Mouse (Mus musculus) CD4-positive, CD25-positive, alpha-beta regulatory T cell, adult 4 months (primary cell): ENCODE data around the gene Limch1. TPM values are rescaled to one million over a fixed set of nuclear protein-coding genes. Genes with fewer than 3 reads are reported as not detected.

Experiments
- ATAC-seq: one replicate; pipeline ENCODE4 v1.8.0; 2017
- polyA plus RNA-seq, 2 experiments: library from polyadenylated mRNA; unstranded; fragments of 100-300 nt; shearing (Covaris generic); gene quantifications; one replicate each; pipeline ENCODE4 v1.2.1; 2017

The Limch1 gene
- not detected for polyA plus RNA-seq

GRCm38 (mm10) chr5:66745390-66745995 is at the start of gene Limch1:
Gene Limch1, plus strand, starts transcription at chr5:66745827.
- no peak for ATAC-seq

DNA sequence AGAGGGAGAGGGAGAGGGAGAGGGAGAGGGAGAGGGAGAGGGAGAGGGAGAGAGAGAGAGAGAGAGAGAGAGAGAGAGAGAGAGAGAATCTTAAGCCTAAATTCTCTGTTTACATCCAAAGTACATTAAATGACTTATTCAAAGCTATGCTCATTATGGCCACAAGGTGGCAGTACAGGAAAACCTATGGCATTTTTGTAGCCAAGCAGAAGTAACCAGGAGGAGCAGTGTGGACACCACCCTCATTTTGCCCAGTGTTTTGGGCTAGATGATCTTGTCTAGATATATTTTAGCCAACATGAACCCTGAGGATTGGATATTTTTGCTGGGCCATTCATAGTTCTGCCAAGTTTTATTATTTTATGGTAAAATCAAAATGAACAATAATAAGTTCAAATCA is 48.5 kb upstream of the Limch1 start:
- ATAC-seq: no peak

DNA sequence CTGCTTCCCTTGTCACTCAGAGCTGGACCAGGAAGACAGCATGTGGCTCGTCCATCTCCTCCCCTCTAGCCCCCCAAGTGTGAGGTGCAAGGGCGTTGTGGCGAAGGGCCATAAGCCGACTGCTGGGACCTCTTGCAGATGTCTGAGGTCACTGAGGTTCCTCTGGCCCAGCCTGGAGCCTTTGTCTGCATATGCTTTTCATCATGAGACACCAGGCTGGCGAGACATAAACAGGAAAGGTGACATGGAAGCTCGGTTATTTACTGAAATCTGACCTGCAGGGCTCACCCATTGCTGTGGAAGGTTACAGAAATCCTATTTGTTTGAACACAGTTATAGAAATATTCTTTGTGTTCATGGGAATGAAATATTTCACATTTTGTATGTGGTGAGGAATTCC is 45.7 kb upstream of the Limch1 start:
- no peak for ATAC-seq

DNA sequence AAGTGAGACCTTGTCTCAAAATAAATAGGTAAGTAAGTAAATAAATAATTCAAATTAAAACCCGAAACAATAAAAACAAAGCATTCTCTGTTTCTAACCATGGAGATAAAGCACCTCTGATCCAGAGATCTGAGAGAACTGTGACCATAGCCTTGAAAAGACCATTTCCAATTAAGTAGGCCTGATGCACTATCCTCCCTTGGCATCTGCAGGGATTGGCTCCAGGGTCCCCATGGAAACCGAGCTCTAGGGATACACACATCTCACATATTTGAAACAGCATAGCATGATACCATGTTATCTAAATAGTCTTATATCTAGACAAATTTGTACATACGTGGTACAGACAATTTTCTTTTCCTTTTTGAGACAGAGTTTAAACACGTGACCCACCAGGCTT is 43.7 kb upstream of the Limch1 start:
- no peak for ATAC-seq

DNA sequence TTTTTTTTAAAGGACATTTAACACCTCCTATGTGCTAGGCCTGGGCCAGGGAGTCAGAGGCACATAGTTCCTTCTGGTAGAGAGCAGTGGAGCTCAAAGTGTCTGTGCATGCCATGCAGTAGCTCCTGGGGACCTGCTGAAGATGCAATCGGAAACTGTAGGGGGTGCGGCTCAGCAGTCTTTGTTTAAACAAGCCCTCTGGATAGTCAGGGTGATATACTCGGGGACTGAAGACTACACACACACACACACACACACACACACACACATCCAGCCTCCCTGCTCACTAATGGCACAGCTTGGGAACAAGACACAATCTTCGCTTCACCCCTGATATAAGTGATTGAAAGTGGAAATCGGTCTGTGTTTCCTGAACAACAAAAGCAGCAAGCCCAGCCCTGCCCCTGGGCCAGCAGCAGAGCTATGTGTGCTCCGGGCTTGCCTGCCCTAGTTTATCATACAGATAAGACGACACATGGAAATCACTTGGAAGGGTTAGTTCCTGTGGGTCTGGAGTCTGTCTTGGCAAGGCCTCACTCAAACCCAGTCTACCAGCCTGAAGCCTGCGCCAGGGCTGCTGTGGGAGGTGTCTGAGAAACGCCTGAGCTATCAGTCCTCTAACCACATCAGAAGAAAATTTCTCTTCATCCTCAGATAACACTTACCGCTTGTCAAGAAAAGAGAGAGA is 42.2 kb upstream of the Limch1 start:
- ATAC-seq: no peak

DNA sequence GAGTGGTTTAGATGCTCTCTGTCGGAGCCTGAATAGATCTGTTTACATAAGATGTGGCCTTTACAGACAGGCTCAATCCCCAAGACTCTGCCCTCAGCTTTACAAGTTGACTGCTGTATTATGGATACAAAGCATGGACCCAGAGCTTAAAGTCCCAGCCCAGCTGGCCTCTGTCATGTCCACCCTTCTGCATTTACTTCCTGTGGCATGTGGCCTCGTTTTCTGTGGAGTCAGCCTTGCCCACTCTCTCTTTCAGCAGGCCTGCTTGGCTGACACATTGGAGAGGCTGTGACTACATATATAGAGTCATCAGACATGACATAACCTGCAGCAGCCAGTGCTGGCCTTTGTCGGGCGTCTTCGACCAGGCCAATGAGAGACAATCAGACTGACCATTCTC is 37.8 kb upstream of the Limch1 start:
- ATAC-seq: no peak

- no peak for ATAC-seq
Measured at GRCm38 (mm10) chr5:66710445-66711019, 35.1 kb upstream of the Limch1 start.

DNA sequence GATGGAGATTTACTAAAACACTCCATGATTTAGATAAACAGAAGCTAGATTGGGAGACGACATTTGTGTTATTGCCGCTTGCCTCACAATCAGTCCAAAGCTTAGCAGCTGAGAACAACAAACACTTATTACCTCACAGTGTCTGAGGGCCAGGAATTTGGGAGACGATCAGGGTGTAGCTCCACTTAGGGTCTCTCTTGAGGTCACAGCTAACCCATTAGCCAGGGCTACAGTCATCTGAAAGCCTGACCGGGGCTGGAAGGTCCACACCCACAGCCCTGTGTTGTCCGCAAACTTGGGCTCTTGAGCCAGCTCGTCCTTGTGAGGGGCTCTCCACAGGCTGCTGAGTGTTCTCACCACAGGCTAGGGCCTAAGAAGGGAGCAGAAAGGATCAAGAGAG is 32.8 kb upstream of the Limch1 start:
- ATAC-seq: no peak

DNA sequence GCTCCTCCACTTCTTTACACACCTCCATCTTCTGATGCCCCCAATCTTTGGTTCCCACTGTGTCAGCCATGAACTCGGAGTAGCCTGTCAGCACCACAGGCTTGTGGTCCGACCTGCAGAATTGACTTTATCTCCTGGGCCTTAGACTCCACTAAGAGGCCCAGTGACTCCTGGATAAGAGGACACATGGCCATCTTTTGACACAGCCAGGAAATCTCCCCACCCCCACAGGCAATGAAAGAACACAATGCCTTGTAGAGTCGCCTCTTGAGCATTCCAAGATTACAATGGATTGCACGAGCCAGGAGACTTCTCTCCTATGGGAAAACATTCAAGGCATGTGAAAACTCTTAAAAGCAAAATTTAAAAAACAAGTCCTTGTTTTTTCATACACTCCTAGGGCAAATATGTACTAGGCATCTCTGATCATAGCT is 30.1 kb upstream of the Limch1 start:
- no peak for ATAC-seq

GRCm38 (mm10) chr5:66717931-66718330 is 27.7 kb upstream of the Limch1 start:
- ATAC-seq: no peak

DNA sequence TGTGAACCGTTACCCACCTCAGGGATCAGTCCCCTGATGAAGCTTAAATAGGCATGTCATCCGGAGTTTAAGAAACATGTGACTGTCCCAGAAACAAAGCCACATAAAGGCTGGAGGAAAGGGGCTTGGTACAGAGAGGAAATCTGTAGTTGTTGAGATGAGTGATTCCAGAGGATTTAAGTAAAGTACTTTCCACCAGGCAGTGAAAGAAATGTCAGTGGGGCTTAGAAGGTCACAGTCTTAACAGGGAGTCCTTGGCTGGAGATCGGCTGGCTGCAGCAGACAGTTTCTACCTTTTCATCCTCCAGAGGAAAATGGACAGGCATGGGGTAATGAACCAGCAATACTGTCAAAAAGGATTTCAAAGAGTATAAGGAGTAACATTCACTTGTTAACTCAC is 27.2 kb upstream of the Limch1 start:
- ATAC-seq: no peak

DNA sequence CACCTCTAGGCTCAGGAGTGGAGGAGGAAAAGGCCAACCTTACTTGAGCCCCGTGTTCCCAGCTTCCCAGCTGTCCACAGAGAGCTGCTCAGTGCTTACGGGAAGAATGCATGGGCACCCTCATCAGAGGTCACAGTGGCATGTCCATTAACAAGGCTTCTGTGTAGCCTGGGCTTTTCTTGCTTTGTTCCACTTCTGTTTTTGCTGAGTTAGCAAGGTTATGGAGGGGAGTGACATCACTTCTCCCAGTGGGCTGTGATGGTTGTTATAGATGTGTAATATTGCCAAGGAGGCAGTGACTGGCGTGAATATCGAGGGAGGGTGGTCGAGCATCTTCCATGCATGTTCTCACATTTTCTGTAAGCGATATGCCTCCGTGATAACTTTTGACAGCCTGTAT is 26.7 kb upstream of the Limch1 start:
- ATAC-seq: no peak

DNA sequence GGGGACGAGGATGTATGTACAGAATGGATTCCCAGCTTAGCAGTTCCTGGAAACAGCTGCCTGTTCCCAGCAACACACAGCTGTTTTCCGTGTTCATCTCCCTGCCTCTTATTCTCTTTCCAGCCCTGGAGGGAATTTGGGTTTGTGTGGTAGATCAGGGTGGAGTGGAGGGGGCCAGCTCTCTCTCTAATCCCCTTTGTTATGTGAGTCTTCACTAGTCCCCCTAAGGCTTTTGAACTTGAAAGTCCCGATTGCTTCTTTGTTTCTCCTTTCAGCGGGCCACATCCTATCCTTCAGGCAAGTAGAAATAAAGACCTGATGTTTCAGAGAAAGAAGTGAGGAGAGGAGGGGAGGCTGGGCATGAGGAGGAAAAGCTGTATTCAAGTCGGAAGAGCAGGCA is 24.7 kb upstream of the Limch1 start:
- no peak for ATAC-seq

GRCm38 (mm10) chr5:66722586-66722985 is 23.0 kb upstream of the Limch1 start:
- no peak for ATAC-seq

DNA sequence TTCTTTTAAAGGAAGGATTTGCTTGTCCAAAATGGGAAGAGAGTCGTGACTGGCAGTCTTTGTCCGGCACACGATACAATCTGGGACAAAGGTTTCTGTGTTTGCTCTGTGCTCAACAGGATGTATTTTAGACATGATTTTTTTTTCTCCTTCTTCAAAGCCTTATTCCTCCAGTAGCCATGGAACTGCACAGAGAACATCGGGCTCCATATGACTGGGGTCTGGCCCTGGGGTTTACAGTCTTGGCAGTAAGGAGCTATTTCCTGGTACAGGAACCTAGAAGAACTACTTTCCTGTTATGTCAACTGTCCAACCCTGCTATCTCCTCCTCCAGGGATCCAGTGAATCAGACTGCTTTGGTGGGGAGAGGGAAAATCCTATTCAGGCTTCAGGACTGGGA is 22.6 kb upstream of the Limch1 start:
- no peak for ATAC-seq

GRCm38 (mm10) chr5:66723626-66724025 is 22.0 kb upstream of the Limch1 start:
- no peak for ATAC-seq

DNA sequence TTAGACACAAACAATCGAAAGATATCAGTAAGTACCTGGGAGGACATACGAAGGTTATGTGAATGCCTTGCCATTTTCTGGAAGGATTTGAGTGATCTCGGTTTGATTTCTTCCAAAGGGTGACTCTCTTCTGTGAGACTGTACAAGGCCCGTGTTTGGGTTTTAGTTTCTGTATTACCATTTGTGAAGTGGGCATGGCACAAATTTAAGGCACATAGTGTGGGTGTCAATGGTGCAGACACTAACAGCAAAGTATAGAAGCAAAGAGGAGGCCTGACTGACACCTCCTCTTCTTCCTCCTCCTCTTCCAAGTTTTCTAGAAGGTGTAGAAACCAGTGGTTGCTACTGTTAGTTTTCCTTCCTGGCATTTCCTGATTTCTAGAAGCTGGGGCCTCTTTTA is 16.3 kb upstream of the Limch1 start:
- no peak for ATAC-seq

DNA sequence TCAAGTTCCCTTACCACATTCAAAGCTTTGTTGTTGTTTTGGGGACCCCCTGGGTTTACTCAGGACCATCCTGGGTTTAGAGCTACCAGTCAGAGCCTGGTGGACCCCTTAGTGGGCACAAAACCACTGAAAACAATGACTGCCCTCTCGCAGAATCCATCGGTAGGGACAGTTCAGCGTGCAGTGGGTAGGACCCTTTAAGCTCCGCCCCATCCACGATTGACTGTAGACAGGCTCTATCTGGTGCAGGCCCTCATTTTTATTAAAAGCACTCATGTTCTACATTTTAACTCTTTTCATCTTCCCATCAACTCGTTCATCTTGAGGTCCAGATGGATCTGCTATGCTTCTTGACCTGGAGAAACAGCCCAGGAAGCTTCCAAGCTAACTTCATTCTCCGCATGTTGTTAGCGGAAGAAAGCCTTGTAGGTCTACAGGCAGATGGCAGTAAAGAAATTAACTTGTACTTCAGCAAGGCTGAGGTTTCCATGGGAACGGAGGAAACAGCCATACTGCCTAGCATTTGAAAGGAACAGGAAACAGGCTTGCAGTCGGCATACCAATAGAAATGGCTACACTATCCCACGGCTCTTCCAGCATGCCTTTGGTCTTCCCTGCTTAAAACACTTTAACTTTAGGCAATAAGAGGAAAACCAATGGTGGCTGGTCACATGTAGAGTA is 14.9 kb upstream of the Limch1 start:
- no peak for ATAC-seq

GRCm38 (mm10) chr5:66731302-66731697 is 14.3 kb upstream of the Limch1 start:
- no peak for ATAC-seq

- ATAC-seq: no peak
Measured at GRCm38 (mm10) chr5:66733556-66733955, 12.1 kb upstream of the Limch1 start.

- ATAC-seq: no peak
Measured at GRCm38 (mm10) chr5:66739376-66739775, 6.3 kb upstream of the Limch1 start.

- no peak for ATAC-seq
Measured at GRCm38 (mm10) chr5:66745996-66746681, 512 bp downstream of the Limch1 start.

DNA sequence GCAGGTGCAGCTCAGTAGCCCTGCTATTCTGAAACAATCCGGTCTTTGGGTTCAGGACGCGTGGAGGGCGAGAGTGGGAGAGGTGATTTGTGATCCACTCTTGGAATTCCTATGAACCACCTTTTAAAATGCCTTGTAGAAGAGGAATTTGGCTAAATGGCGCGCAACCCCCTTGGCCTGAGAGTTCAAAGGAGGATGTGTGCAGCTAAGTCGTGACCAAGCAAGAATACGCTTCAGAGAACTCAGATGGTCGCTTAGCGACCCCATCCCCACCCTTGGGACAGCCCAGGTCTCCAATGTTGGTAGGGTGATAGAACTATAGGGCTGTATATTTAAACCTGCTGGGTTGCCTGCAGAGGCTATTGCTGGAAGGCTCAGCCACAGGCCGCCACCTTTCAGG is 1.1 kb downstream of the Limch1 start:
- no peak for ATAC-seq
